Mouse (Mus musculus) spleen, postnatal 10 days (tissue): ENCODE data around the gene Gtf2h5.

Experiments used
- DNase-seq, 2 experiments: peaks; one replicate each; pipeline ENCODE4 v3.0.0; 2021 to 2022; ENCODE audit warnings: low spot score in 2 of 2

Gene Gtf2h5

DNA sequence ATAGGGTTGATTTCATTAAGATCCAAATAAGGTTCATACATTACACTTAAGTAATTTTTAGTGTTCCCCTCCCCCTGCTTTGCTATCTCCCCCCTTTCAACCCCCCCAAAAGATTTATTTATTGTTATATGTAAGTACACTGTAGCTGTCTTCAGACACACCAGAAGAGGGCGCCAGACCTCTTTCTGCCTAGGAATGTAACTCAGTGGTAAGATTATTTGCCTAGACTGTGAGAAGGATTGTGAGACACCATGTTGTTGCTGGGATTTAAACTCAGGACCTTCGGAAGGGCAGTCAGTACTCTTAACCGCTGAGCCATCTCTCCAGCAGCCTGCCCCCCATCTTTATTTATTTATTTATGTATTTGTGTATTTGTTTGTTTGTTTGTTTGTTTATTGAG, 31.4 kb downstream of the Gtf2h5 start:
- DNase-seq = no peak

DNA sequence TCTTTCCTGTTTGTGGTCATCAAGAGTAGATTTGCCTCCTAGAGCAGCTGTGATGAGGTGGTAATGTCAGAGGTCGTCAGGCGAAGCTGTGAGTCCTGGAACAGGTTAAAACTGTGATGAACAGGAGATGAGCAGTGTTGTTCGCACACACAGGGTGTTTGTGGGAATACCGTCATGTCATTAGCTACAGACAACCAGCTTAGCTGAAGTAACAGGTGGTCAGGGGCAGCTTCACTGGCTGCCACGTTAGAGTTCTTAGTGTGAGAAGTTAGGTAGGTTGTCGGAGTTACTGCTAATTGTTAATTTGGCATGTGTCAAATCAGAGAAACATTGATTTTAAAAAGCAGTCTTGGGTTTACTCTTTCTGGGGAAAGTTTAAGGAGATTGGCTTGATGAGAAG, 34.1 kb downstream of the Gtf2h5 start:
- no peak for DNase-seq

DNA sequence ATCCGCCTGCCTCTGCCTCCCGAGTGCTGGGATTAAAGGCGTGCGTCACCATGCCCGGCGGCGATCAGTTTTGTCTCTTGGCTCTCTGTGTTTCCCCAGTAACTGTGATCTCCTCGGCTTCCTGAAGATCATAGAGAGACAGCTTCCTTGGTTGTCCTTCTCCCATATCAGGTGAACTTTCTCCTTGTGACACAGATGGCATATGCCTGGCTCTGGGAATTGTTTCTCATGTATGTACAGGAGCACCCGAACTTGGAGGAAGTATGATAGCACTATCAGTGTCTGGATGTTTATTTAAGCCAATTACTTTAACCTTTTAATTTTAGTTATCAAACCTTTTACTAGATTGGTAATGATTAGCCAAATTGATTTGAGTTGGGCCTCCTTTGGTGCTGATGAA, 35.5 kb downstream of the Gtf2h5 start:
- no peak for DNase-seq

DNA sequence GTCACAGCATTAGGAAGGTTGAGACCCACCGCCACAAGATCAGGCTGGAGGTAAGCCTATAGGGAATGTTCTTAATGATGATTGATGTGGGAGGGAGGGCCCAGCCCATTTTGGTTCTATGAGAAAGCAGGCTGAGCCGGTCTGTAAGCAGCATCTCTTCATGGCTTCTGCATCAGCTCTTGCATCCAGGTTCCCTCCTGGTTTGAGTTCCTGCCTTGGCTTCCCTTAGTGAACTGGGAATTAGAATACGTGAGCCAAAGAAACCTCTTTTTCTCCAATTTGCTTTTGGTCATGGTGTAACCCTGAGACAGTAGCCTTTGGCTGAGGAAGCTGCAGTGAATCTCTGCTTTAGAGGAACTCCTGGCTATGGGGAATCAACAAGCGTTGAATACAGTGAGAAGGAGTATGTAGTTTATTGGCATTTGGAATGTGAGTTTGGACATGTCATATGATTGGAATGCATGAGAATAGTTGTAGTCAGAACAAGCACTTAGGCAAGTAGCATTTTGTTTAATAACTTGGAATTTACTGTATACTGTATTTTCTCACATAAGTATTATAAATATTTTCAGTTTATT, 37.7 kb downstream of the Gtf2h5 start:
- DNase-seq = no peak

DNA sequence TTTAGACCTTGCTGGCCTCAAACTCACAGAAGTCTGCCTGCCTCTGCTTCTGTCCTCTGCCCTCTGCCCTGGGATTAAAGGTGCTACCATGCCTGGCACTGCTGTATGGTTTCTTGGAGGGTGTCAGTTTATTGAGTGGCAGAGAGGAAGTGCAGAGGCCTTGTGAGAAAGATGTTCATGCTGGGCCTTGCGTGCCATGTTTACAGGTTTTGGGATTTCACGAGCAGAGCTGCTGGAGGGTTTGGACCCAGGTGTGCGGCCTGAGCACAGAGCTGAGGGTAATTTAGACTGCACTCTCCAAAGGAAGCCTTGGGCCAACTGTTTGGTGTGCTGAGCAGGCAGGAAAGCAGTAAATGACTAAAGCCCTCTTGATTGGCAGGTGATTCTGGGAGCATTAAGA, 38.3 kb downstream of the Gtf2h5 start:
- no peak for DNase-seq

DNA sequence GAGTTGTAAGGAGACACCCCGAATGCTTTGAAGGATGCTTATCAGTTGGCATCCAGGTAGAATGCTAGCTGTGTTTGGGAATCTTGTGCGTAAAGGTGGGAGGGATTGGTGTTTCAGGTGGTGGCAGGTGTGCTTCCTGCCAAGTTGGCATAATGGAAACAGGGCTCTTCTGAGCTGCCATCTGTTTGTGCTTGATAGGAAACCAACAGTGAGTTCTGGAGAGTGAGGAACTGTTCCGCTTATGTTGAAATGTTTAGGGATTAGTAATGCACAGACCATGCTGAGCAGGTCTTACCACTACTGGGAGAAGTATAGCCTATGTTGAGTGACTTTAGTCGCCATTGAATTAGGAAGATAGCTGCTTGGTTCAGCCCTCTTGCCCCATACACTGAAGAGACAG, 39.3 kb downstream of the Gtf2h5 start:
- no peak for DNase-seq

DNA sequence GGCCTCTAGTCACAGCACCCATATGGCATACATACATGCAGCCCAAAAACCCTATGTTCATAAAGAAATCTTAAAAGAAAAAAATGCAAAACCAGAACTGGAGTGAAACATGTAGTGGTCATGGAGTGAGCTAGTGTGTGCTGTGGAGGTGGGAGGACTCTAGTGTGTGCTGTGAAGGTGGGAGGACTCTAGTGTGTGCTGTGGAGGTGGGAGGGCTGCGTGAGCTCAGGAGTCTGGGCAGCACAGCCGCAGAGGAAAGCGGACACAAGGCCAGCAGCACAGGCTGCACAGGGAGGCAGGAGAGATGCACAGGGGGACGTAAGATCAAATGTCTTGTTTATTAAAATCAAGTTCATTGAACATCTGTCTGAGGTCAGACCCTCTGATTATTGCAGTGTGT, 44.2 kb downstream of the Gtf2h5 start:
- no peak for DNase-seq

DNA sequence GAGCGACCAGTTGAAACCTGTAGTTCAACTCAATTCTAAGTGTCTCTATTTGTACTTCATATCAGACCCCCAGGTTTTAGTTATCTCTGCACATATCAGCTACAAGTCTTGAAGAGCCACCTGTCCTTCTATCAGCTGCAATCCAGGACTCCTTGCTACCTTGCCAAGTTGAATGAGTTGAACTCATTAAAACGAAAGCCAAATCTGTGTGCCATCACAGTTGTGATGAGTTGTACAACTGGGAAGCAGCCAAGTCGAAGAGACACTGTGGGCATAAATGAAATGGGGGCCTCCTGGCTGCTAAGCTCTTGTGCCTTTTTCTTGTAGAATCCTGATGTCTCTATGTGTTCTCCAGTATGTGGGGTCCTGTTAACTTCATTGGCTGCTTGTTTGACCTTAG, 45.9 kb downstream of the Gtf2h5 start:
- DNase-seq = no peak

DNA sequence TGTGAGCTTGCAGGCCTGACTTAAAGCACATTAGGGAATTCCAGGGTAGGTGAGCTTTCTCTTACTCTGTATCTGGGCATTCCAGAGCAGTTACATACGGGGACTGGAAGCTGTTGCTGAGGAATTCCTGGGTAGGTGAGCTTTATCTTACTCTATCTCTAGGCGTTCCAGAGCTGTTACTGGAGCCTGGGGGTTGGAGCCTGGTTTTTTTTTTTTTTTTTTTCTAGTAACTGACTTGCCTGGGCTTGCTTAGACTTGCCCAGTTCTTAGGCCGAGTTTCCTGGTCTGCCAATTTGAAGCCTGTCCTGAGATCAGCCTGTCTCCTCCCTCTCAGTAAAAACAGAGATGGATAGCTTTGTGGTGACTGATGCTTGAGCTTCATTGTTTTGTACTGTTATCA, 48.5 kb downstream of the Gtf2h5 start:
- no peak for DNase-seq

DNA sequence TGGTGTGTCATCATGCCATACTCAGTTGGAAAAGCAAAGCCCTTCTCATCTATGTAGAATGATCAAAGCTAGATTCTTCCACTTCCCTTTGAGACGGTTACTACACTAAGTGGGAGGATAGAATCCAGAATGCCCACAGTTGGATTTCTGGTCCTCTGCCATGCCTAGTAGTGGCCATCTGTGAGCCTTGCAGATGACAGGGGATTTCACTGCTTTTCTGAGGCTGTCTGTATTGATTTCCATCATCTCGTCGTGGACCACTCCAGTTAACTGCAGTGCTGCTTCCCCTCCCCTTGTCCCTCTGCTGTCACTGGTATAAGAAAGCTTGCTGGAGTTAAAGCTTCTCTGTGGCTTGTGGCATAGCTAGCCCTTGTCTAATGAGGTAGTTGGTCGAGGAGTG, 49.8 kb downstream of the Gtf2h5 start:
- DNase-seq = no peak

DNA sequence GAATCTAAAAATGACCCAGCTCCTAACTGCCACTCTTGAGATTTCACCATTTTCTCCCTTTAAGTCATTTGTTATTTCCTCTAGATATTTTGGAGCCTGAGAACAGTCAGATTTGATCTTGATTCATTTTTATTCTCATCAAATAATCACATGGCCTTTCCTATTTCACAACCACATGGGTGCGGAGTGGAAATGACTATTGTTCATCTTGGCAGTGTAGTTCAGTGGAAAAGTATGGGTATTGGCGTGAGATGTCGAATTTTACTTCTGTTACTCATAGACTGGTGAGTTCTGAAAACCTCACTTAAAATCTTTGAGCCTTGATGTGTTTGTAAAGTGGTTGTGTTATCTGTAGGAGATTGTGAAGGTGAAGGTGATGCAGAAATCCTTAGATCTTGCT, 51.5 kb downstream of the Gtf2h5 start:
- no peak for DNase-seq
